Mouse (Mus musculus) CH12.LX (cell line): ENCODE measurements around the gene Aup1.

Source experiments
- CTCF ChIP-seq, 2 experiments: IDR thresholded peaks in 1 of 2; conservative IDR thresholded peaks in 1 of 2; 2 replicates each; pipeline ENCODE4 v1.5.1; 2011 to 2012; ENCODE audit warnings: low read depth in 2 of 2, low read length in 2 of 2, improper control_type of control experiment in 1 of 2, inconsistent platforms in 1 of 2, mild to moderate bottlenecking in 1 of 2, moderate library complexity in 1 of 2
- MAFK ChIP-seq: IDR thresholded peaks from 2 replicates; pipeline ENCODE4 v1.6.1; 2011; ENCODE audit warnings: low read length, improper control_type of control experiment; ENCODE audit not compliant: insufficient replicate concordance
- MXI1 ChIP-seq: IDR thresholded peaks from 2 replicates; pipeline ENCODE4 v1.6.1; 2011; ENCODE audit warnings: mild to moderate bottlenecking, low read depth, low read length, improper control_type of control experiment
- USF2 ChIP-seq: conservative IDR thresholded peaks from 2 replicates; pipeline ENCODE4 v1.6.1; 2011; ENCODE audit warnings: low read depth, low read length, improper control_type of control experiment

- no peak for TF ChIP-seq CTCF (conservative IDR thresholded peaks at IDR 0.05 in 1 of 2, IDR thresholded peaks at IDR 0.05 in 1 of 2; ENCODE audit: low read depth in 2 of 2, low read length in 2 of 2)
- no peak for TF ChIP-seq MXI1
- TF ChIP-seq USF2 = no peak
- no peak for TF ChIP-seq MAFK
These were observed 43.1 kb upstream of the Aup1 start for GRCm38 (mm10) chr6:83011255-83011654.
